18 mouse cellular contexts compared by ENCODE assay signal in the genomic region with DNA sequence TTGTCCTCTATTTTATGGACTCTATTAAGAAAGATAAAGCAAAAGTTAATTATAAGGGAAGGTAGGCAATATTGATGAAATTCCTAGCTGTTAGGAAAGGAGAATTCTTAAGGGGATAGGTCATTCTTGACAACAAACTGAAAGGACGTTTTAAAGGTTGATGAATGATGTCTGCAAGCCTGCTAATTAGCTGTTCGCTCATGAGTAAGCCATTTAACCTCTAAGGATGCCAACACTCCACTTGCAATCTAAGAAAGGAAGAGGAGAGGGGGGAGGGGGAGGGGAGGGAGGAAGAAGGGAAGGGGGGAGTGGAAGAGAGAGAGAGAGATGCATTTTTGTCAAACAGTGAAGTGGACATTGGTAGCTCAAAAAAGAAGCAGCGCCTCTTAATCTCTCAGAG.
DNase-seq lines count a peak whose midpoint lies in the region; ATAC-seq lines count a peak whose summit lies in the region.
"Had no signal": no experiment of that assay in that cellular context is flagged by ENCODE, and none has a peak within 500 bp of the region (broad histone marks: within the 10 kb centered on the region; RNA-seq: fewer than 3 reads in every experiment).

No protein-coding gene starts in this region.

- intact Hi-C loops in heart, postnatal 25 days (cut with DNase I): no loop called here

- H3K4me3 ChIP-seq in forebrain, embryonic 12.5 days (replicated peaks): no peak overlapping the region
- no peak overlapping the region for H3K4me3 ChIP-seq in forebrain, embryonic 15.5 days
- H3K4me3 ChIP-seq: embryonic facial prominence, embryonic 12.5 days; heart, embryonic 10.5 days; hindbrain, embryonic 13.5 days had no signal

- H3K4me2 ChIP-seq in forebrain, embryonic 12.5 days: no peak overlapping the region
- no peak overlapping the region for H3K4me2 ChIP-seq in forebrain, embryonic 15.5 days (replicated peaks)
- H3K4me2 ChIP-seq: embryonic facial prominence, embryonic 12.5 days; hindbrain, embryonic 13.5 days had no signal

- no peak overlapping the region for H3K9ac ChIP-seq in forebrain, embryonic 12.5 days
- no peak overlapping the region for H3K9ac ChIP-seq in forebrain, embryonic 15.5 days (replicated peaks)
- H3K9ac ChIP-seq: embryonic facial prominence, embryonic 12.5 days; hindbrain, embryonic 13.5 days had no signal

- H3K4me1 ChIP-seq in forebrain, embryonic 12.5 days: peaks cover 10% of the 10 kb centered on the region
- 0 out of 2 replicates have a peak, but pooled peaks cover 2% of the 10 kb centered on the region for H3K4me1 ChIP-seq in forebrain, embryonic 15.5 days
- H3K4me1 ChIP-seq: embryonic facial prominence, embryonic 12.5 days; heart, embryonic 10.5 days had no signal

- no peak overlapping the region for H3K27ac ChIP-seq in forebrain, embryonic 12.5 days
- H3K27ac ChIP-seq in forebrain, embryonic 15.5 days (replicated peaks): no peak overlapping the region
- H3K27ac ChIP-seq: embryonic facial prominence, embryonic 12.5 days; heart, embryonic 10.5 days; hindbrain, embryonic 13.5 days; hindbrain, postnatal 0 days had no signal

- DNase-seq in Muller cell, postnatal 12 days (ENCODE audit: inconsistent ontology term): peak; percentile 46
- peak; percentile 9 for DNase-seq in embryo, embryonic 11 days
- peak; percentile 6 for DNase-seq in retina, postnatal 1 day
- DNase-seq in urinary bladder, postnatal 36 days (ENCODE audit: low spot score in 2 of 2): no peak
- DNase-seq in heart, postnatal 25 days (ENCODE audit: low spot score): no peak
- DNase-seq: adrenal gland, adult 2 months; adrenal gland, postnatal 25 days; cerebellum, adult 8-10 months; cerebellum, postnatal 14 days; heart, adult 18-20 months; heart, postnatal 10 days; kidney, adult 11 months had no signal

- H3K36me3 ChIP-seq in forebrain, embryonic 12.5 days (replicated peaks): no peaks in the 10 kb centered on the region
- no peaks in the 10 kb centered on the region for H3K36me3 ChIP-seq in forebrain, embryonic 15.5 days
- H3K36me3 ChIP-seq: embryonic facial prominence, embryonic 12.5 days; heart, embryonic 10.5 days; hindbrain, embryonic 13.5 days had no signal

- no peaks in the 10 kb centered on the region for H3K9me3 ChIP-seq in forebrain, embryonic 12.5 days
- no peaks in the 10 kb centered on the region for H3K9me3 ChIP-seq in forebrain, embryonic 15.5 days
- H3K9me3 ChIP-seq: embryonic facial prominence, embryonic 12.5 days; heart, embryonic 10.5 days; hindbrain, embryonic 13.5 days had no signal

- H3K27me3 ChIP-seq in forebrain, embryonic 12.5 days: no peaks in the 10 kb centered on the region
- H3K27me3 ChIP-seq in forebrain, embryonic 15.5 days: no peaks in the 10 kb centered on the region
- H3K27me3 ChIP-seq: embryonic facial prominence, embryonic 12.5 days; hindbrain, embryonic 13.5 days had no signal

- peak; percentile 46; the same call in 1 of the 2 replicates for ATAC-seq in forebrain, embryonic 12.5 days (ENCODE audit: low FRiP score)
- no peak for ATAC-seq in forebrain, embryonic 15.5 days (replicated peaks)
- ATAC-seq: hindbrain, postnatal 0 days had no signal

- WGBS in forebrain, embryonic 12.5 days: 23% methylated on average over 3 of the region's 3 CpGs
- WGBS in forebrain, embryonic 15.5 days: 16% methylated on average over 3 of the region's 3 CpGs

Comparison
In these comparisons a context has a peak if more than half of its experiments do, and no peak if none do; other contexts are left out.
1. DNase-seq: peak in Muller cell, postnatal 12 days (single experiment), embryo, embryonic 11 days (single experiment) and retina, postnatal 1 day (single experiment); none in urinary bladder, postnatal 36 days (0 of 2) and heart, postnatal 25 days (single experiment).